Mouse (Mus musculus): ENCODE data around the gene Rmdn3. TPM values are rescaled to one million over a fixed set of nuclear protein-coding genes. Genes with fewer than 3 reads are reported as not detected.

Rmdn3 gene
- polyA plus RNA-seq, 1 experiment from 2014 or later = 42.9 TPM

- peaks cover 8% of the 10 kb centered on the region for H3K4me1 ChIP-seq (ENCODE audit: control insufficient read depth, insufficient read depth, low read length)
- no peak overlapping the region for H3K9ac ChIP-seq (ENCODE audit: low read length)
- no peaks in the 10 kb centered on the region for H3K9me3 ChIP-seq (replicated peaks; ENCODE audit: control insufficient read depth, low read length)
- H3K36me3 ChIP-seq (ENCODE audit: control insufficient read depth, insufficient read depth, low read length) = no peaks in the 10 kb centered on the region
- 46% methylated on average over 3 of the region's 3 CpGs for WGBS
- H3K27me3 ChIP-seq (ENCODE audit: control insufficient read depth, insufficient read depth, low read length) = no peaks in the 10 kb centered on the region
- H3K4me2 ChIP-seq (ENCODE audit: low read depth, low read length) = no peak overlapping the region
- no peak overlapping the region for H3K4me3 ChIP-seq (replicated peaks; ENCODE audit: low read length)
- ATAC-seq (ENCODE audit: insufficient read depth, low FRiP score) = no peak
- H3K27ac ChIP-seq (ENCODE audit: low read length) = no peak overlapping the region
Observed at GRCm38 (mm10) chr2:119163135-119163534, 6.3 kb upstream of the Rmdn3 start.

DNA sequence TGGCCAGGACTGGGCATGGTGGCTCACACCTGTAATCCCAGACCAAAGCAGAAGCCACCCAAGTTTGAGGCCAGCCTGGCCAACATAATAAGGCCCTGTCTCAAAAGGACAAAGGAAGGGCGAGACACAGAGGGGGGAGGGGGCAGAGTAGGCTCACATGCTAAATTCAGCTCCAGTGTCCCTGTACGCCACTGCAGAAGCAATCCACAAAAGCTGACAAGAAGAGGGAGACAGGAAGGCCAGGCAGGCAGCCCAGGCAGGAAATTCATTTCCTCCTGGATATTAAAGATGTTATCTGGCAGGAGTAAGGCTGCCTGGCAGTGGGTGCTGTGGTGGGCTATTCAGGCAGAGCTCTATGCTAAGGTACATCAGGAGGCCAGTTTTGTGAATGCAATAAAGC is 4.4 kb upstream of the Rmdn3 start:
- no peaks in the 10 kb centered on the region for H3K36me3 ChIP-seq (ENCODE audit: control insufficient read depth, insufficient read depth, low read length)
- H3K4me2 ChIP-seq (ENCODE audit: low read depth, low read length) = no peak overlapping the region
- H3K27ac ChIP-seq (ENCODE audit: low read length) = no peak overlapping the region
- H3K4me3 ChIP-seq (replicated peaks; ENCODE audit: low read length) = no peak overlapping the region
- no peaks in the 10 kb centered on the region; the same call in 1 of the 2 replicates for H3K4me1 ChIP-seq (ENCODE audit: control insufficient read depth, insufficient read depth, low read length)
- H3K27me3 ChIP-seq (ENCODE audit: control insufficient read depth, insufficient read depth, low read length) = no peaks in the 10 kb centered on the region
- H3K9me3 ChIP-seq (replicated peaks; ENCODE audit: control insufficient read depth, low read length) = no peaks in the 10 kb centered on the region
- H3K9ac ChIP-seq (ENCODE audit: low read length) = no peak overlapping the region
- WGBS = 51% methylated on average over 2 of the region's 2 CpGs
- ATAC-seq (ENCODE audit: insufficient read depth, low FRiP score) = no peak

DNA sequence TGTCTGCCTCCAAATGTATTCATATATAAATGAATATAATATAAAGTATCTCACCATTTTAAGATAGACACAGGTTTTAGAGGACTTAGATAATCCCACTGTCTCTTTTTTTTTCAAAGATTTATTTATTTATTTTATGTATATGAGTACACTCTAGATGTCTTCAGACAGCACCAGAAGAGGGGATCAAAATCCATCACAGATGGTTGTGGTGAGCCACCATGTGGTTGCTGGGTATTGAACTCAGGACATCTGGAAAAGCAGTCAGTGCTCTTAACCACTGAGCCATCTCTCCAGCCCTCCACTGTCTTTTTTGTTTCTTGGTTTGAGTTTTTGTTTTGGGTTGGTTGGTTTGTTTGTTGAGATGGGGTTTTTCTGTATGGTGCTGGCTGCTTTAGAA is 1.0 kb upstream of the Rmdn3 start:
- H3K9me3 ChIP-seq (replicated peaks; ENCODE audit: control insufficient read depth, low read length) = no peaks in the 10 kb centered on the region
- H3K4me2 ChIP-seq (ENCODE audit: low read depth, low read length) = no peak overlapping the region
- H3K9ac ChIP-seq (ENCODE audit: low read length) = no peak overlapping the region
- H3K36me3 ChIP-seq (ENCODE audit: control insufficient read depth, insufficient read depth, low read length) = 0 out of 2 replicates have a peak, but pooled peaks cover 4% of the 10 kb centered on the region
- ATAC-seq (ENCODE audit: insufficient read depth, low FRiP score) = no peak
- no peak overlapping the region for H3K27ac ChIP-seq (ENCODE audit: low read length)
- H3K4me1 ChIP-seq (ENCODE audit: control insufficient read depth, insufficient read depth, low read length) = peaks cover 8% of the 10 kb centered on the region; the same call in 1 of the 2 replicates
- no peak overlapping the region for H3K4me3 ChIP-seq (replicated peaks; ENCODE audit: low read length)
- no peaks in the 10 kb centered on the region for H3K27me3 ChIP-seq (ENCODE audit: control insufficient read depth, insufficient read depth, low read length)

GRCm38 (mm10) chr2:119156081-119156680 is 653 bp downstream of the Rmdn3 start:
- H3K27me3 ChIP-seq (ENCODE audit: control insufficient read depth, insufficient read depth, low read length) = no peaks in the 10 kb centered on the region
- peak overlapping the region; percentile 91 for H3K9ac ChIP-seq (ENCODE audit: low read length)
- peak overlapping the region; percentile 68 for H3K4me2 ChIP-seq (ENCODE audit: low read depth, low read length)
- H3K4me1 ChIP-seq (ENCODE audit: control insufficient read depth, insufficient read depth, low read length) = peaks cover 8% of the 10 kb centered on the region; the same call in 1 of the 2 replicates
- H3K4me3 ChIP-seq (replicated peaks; ENCODE audit: low read length) = peak overlapping the region; percentile 90
- WGBS = 4% methylated on average over 33 of the region's 34 CpGs
- 0 out of 2 replicates have a peak, but pooled peaks cover 4% of the 10 kb centered on the region for H3K36me3 ChIP-seq (ENCODE audit: control insufficient read depth, insufficient read depth, low read length)
- ATAC-seq (ENCODE audit: insufficient read depth, low FRiP score) = peak; percentile 52
- H3K9me3 ChIP-seq (replicated peaks; ENCODE audit: control insufficient read depth, low read length) = no peaks in the 10 kb centered on the region
- H3K27ac ChIP-seq (ENCODE audit: low read length) = no peak overlapping the region

DNA sequence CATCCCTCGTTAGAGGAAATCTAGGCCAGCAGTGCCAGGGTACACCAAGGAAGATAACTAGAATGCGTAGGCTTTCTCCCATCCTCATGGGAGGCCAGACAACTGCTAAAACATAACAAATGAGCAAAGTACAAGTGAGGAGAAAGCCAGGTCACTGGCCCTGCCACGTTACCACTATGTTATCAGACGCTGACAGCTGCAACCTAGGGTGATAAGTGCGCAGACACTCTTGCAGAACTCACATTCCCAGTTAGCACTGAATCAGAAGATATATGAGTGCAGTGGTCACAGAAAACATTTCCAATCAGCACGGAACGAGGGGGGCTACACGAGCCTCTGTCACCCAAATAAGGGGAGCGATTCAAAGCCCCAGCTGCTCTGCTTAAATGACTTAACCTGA is 1.4 kb downstream of the Rmdn3 start:
- Histone ChIP-seq H3K4me2 (ENCODE audit: low read depth, low read length) (peak overlapping the region; percentile 68), H3K4me1 (ENCODE audit: control insufficient read depth, insufficient read depth, low read length) (peaks cover 8% of the 10 kb centered on the region; the same call in 1 of the 2 replicates), H3K9ac (ENCODE audit: low read length) (peak overlapping the region; percentile 22; the same call in 1 of the 2 replicates), H3K4me3 (replicated peaks; ENCODE audit: low read length) (0 out of 2 replicates have a peak overlapping the region, but pooled peaks have one; percentile 90), H3K9me3 (replicated peaks; ENCODE audit: control insufficient read depth, low read length) (no peaks in the 10 kb centered on the region), H3K27me3 (ENCODE audit: control insufficient read depth, insufficient read depth, low read length) (no peaks in the 10 kb centered on the region), H3K27ac (ENCODE audit: low read length) (no peak overlapping the region), H3K36me3 (ENCODE audit: control insufficient read depth, insufficient read depth, low read length) (0 out of 2 replicates have a peak, but pooled peaks cover 4% of the 10 kb centered on the region)
- no peak for ATAC-seq (ENCODE audit: insufficient read depth, low FRiP score)
- WGBS = 63% methylated on average over 9 of the region's 9 CpGs

GRCm38 (mm10) chr2:119154683-119155082 is 2.2 kb downstream of the Rmdn3 start:
- no peak; the same call in 1 of the 2 replicates for ATAC-seq (ENCODE audit: insufficient read depth, low FRiP score)
- H3K9me3 ChIP-seq (replicated peaks; ENCODE audit: control insufficient read depth, low read length) = no peaks in the 10 kb centered on the region
- H3K4me3 ChIP-seq (replicated peaks; ENCODE audit: low read length) = no peak overlapping the region
- no peak overlapping the region for H3K27ac ChIP-seq (ENCODE audit: low read length)
- no peak overlapping the region for H3K9ac ChIP-seq (ENCODE audit: low read length)
- peaks cover 8% of the 10 kb centered on the region; the same call in 1 of the 2 replicates for H3K4me1 ChIP-seq (ENCODE audit: control insufficient read depth, insufficient read depth, low read length)
- no peak overlapping the region for H3K4me2 ChIP-seq (ENCODE audit: low read depth, low read length)
- WGBS = 73% methylated on average over 2 of the region's 2 CpGs
- no peaks in the 10 kb centered on the region for H3K27me3 ChIP-seq (ENCODE audit: control insufficient read depth, insufficient read depth, low read length)
- 0 out of 2 replicates have a peak, but pooled peaks cover 4% of the 10 kb centered on the region for H3K36me3 ChIP-seq (ENCODE audit: control insufficient read depth, insufficient read depth, low read length)

- 87% methylated on average over 6 of the region's 6 CpGs for WGBS
- H3K36me3 ChIP-seq (ENCODE audit: control insufficient read depth, insufficient read depth, low read length) = 0 out of 2 replicates have a peak, but pooled peaks cover 4% of the 10 kb centered on the region
- H3K9ac ChIP-seq (ENCODE audit: low read length) = no peak overlapping the region
- no peak for ATAC-seq (ENCODE audit: insufficient read depth, low FRiP score)
- no peak overlapping the region for H3K4me3 ChIP-seq (replicated peaks; ENCODE audit: low read length)
- H3K27ac ChIP-seq (ENCODE audit: low read length) = no peak overlapping the region
- H3K27me3 ChIP-seq (ENCODE audit: control insufficient read depth, insufficient read depth, low read length) = no peaks in the 10 kb centered on the region
- H3K9me3 ChIP-seq (replicated peaks; ENCODE audit: control insufficient read depth, low read length) = no peaks in the 10 kb centered on the region
- H3K4me2 ChIP-seq (ENCODE audit: low read depth, low read length) = no peak overlapping the region
- H3K4me1 ChIP-seq (ENCODE audit: control insufficient read depth, insufficient read depth, low read length) = peaks cover 8% of the 10 kb centered on the region; the same call in 1 of the 2 replicates
Observed at GRCm38 (mm10) chr2:119152255-119152654, 4.6 kb downstream of the Rmdn3 start.

DNA sequence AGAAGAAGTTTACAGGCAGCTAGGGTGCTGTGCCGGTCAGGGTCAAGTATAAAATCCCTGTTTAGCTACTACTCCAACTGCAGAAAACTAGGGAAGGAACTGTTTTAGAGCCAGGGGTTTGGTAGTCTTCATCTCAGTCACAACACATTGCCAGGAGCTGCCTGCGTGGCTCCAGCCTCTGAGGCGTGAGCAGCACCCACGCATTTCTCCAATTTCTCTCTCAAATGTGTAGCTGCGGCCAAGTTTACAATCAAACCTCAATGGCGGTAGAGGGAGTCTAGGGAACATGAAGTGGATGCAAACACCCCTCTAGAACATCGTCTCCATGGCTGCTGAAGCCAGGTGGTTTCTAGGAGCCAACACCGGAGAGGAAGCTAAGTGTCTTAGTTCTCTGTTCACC is 9.1 kb downstream of the Rmdn3 start:
- Histone ChIP-seq H3K27ac (ENCODE audit: low read length) (no peak overlapping the region), H3K9ac (ENCODE audit: low read length) (no peak overlapping the region), H3K4me2 (ENCODE audit: low read depth, low read length) (no peak overlapping the region), H3K36me3 (ENCODE audit: control insufficient read depth, insufficient read depth, low read length) (peaks cover 14% of the 10 kb centered on the region), H3K27me3 (ENCODE audit: control insufficient read depth, insufficient read depth, low read length) (no peaks in the 10 kb centered on the region), H3K9me3 (replicated peaks; ENCODE audit: control insufficient read depth, low read length) (no peaks in the 10 kb centered on the region), H3K4me1 (ENCODE audit: control insufficient read depth, insufficient read depth, low read length) (no peaks in the 10 kb centered on the region), H3K4me3 (replicated peaks; ENCODE audit: low read length) (no peak overlapping the region)
- ATAC-seq (ENCODE audit: insufficient read depth, low FRiP score) = no peak
- 91% methylated on average over 8 of the region's 8 CpGs for WGBS

DNA sequence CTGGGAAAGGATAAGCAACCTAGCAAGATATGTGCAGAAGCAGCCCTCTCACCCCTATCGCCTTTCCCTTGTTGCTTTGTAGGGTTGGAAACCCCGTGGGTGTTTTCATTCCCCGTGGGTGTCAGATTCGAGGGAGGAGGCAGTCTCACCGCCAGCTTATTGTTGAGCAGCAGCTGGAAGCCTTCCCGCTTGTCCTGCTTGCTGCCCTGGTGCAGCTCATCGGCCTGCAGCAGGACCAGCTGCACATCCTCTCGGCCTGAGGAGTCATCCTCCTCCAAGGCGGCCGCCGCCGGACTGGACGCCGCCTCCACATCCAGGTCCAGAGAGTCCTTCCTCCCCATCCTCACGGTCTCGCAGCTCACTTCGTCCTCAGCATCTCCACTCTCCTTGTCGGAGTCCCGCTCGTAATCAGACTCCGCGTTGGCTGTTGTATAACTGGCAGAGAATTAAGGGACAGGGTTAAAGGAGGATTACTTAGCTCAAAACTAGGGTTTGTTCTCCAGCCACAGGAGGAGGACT is 9.6 kb downstream of the Rmdn3 start:
- H3K27me3 ChIP-seq (ENCODE audit: control insufficient read depth, insufficient read depth, low read length) = no peaks in the 10 kb centered on the region
- H3K4me3 ChIP-seq (replicated peaks; ENCODE audit: low read length) = no peak overlapping the region
- no peak overlapping the region for H3K4me2 ChIP-seq (ENCODE audit: low read depth, low read length)
- H3K9me3 ChIP-seq (replicated peaks; ENCODE audit: control insufficient read depth, low read length) = no peaks in the 10 kb centered on the region
- no peak overlapping the region for H3K27ac ChIP-seq (ENCODE audit: low read length)
- H3K4me1 ChIP-seq (ENCODE audit: control insufficient read depth, insufficient read depth, low read length) = no peaks in the 10 kb centered on the region
- WGBS = 82% methylated on average over 22 of the region's 22 CpGs
- H3K36me3 ChIP-seq (ENCODE audit: control insufficient read depth, insufficient read depth, low read length) = peaks cover 16% of the 10 kb centered on the region
- no peak for ATAC-seq (ENCODE audit: insufficient read depth, low FRiP score)
- H3K9ac ChIP-seq (ENCODE audit: low read length) = no peak overlapping the region
